Mouse (Mus musculus): ENCODE measurements around the gene Rptor.

- TF ChIP-seq CTCF (IDR thresholded peaks at IDR 0.05; ENCODE audit: insufficient read depth, low read length), result no peak
- no peak for TF ChIP-seq POLR2A (IDR thresholded peaks at IDR 0.05; ENCODE audit: borderline replicate concordance, extremely low read depth, low read depth, low read length)
These were observed 172.5 kb downstream of the Rptor start for GRCm38 (mm10) chr11:119775076-119775760.
